Mouse (Mus musculus): ENCODE measurements at regions not wholly inside any gene's neighbourhood (a gene's known extent, or its start where the extent isn't known, plus 50 kb on each side); places are given as distances from the start of the nearest gene placed in this dataset.

GRCm38 (mm10) chr3:120375688-120376289, 591.5 kb upstream of the Ptbp2 start:
- TF ChIP-seq POLR2A (IDR thresholded peaks at IDR 0.05; ENCODE audit: borderline replicate concordance, insufficient read depth, low read length) (no peak), CTCF (IDR thresholded peaks at IDR 0.05; ENCODE audit: borderline replicate concordance, insufficient read depth, low read depth, low read length) (no peak)
